Mouse (Mus musculus): ENCODE results near the gene Actc1. TPM values are rescaled to one million over a fixed set of nuclear protein-coding genes. Genes with fewer than 3 reads are reported as not detected.

Gene Actc1
- polyA plus RNA-seq, 1 experiment, result 2.8 TPM

DNA sequence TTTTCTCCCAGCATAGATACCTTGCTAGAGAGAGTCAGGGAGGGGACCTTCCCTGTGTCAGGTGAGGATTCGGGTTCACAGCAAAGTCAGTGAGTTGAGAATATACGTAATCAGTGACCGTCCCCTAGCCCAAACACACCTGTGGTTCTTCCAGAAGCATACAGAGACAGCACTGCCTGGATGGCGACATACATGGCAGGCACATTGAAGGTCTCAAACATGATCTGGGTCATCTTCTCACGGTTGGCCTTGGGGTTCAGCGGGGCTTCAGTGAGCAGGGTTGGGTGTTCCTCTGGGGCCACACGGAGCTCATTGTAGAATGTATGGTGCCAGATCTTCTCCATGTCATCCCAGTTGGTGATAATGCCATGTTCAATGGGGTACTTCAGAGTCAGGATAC is 3.2 kb downstream of the Actc1 start:
- DNase-seq (ENCODE audit: low read depth), result no peak

DNA sequence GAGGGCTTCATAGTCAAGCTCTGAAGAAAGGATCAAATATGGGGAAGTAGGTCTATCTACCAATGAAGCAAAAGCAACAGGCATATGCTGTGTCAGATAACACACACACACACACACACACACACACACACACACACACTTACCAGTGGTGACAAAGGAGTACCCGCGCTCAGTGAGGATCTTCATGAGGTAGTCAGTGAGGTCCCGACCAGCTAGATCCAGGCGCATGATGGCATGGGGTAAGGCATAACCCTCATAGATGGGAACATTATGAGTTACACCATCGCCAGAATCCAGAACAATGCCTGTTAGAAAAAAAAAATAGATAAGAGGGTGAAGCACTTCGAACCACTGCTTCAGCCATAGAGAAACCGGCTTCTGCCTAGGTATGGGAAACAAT is 4.0 kb downstream of the Actc1 start:
- no peak for DNase-seq (ENCODE audit: low read depth)

DNA sequence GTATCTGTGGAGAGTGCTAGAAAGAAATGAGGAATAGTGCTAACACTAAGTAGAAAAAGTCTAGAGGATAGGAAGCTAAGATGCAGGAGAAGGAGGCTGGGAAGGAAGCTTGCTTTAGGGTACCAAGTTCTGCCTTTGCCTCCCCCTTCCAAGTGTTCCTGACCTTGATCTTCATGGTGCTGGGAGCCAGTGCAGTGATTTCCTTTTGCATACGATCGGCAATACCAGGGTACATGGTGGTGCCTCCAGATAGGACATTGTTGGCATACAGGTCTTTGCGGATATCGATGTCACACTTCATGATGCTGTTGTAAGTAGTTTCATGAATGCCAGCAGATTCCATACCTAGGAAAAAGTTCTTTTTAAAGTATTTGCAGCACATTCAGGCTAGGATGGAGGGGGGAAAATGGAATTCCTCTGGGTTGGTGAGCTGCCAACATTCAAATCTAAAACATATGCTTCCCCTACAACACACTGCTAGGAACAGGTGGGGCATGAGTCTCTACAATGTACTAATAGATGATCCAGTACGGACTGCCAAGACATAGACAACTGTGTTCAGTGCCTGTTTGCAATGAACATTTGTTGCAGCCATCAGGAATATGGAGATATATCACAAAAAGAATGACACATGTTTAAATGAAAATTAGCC is 5.3 kb downstream of the Actc1 start:
- DNase-seq (ENCODE audit: low read depth), result no peak

DNA sequence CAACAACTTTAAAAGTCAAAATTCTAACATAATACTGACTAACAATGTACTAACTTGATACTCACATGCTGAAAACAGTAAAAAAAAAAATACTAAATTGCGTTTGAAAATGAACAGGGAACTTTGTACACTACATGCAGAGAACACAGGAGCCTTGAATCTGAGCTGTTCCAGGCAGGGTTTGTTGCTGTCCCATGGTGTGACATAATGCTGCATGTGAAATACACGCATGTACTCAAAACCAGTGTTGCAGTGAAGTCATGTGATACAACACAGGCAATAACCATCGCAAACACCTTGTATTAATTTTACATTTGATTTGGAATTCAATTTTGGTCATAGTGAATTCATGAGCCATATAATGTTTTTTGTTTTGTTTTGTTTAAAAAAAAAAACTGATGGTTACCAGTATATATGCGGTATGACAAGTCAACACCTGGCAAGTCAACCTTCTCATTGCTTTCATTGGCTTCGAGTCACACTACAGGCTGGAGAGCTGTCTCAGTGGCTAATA is 7.1 kb downstream of the Actc1 start:
- no peak for DNase-seq (ENCODE audit: low read depth)

DNA sequence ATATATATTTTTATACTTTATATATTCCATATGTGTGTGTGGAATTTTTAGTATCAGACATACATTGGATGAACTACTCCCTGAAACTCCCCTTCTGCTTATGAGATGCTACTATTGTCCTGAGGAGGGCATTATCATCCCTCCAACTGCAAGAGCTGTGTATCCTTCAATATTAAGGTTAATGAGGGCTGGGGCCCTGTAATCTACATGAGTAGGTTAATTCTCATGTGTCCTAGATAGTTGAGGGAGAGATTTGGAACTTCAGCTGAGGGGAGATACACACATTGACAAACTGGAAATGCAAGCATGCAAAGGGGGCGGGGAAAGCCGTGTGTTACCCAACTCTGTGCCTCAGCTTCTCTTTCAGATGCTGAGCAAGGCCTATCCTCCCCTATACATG is 15.4 kb downstream of the Actc1 start:
- DNase-seq (ENCODE audit: low read depth), result no peak

DNA sequence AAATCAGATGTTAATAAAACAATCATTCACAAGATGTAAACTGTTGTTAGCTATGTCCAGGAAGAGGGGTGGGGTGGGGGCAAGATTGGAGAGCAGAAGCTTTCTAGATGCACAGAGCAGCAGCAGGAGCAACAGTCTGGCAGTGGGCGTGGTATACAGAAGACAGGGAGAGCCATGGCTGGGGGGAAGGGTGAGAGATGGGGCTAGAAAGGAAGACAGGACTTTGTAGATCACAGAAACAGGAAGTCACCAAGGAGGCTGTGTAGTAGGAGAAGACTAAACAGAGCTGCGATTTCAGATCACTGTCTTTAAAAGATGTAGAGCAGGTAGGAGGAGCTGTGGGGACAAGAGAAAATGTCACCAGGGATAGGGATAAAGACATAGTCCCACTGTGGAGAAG is 21.1 kb downstream of the Actc1 start:
- no peak for DNase-seq (ENCODE audit: low read depth)

DNA sequence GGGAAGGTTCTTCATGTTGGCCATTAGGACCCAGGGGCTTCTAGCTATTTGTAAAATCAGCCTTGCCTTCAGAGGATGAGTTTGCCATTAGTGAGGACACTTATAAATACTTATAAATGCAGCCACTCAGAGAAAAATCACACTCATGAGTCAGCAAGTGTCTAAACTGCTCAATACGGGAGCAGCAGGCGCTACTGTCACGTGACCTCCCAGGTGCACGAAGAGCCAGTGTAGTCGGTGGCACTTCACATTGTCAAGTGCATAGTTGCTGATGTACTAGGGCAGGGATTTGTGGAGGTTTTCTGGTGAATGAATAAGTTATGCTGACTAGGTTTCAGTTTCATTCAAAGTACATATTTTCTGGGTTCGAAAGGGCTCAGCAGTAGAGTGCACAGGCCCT is 30.0 kb downstream of the Actc1 start:
- DNase-seq (ENCODE audit: low read depth), result no peak

DNA sequence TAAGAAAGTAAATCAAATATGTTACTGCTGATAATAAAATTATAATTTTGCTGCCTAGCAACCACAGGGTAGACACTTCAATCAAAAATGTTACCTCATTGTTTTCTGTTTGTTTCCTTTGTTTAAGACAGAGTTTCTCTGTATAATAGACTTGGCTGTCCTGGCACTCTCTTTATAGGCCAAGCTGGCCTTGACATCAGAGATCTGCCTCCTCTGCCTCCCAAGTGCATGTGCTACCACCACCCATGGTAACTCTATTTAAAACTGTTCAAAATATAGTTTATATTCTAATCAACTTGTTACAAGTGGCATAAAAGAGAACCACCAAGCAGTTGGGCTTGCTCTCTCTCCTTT is 33.2 kb downstream of the Actc1 start:
- no peak for DNase-seq (ENCODE audit: low read depth)

DNA sequence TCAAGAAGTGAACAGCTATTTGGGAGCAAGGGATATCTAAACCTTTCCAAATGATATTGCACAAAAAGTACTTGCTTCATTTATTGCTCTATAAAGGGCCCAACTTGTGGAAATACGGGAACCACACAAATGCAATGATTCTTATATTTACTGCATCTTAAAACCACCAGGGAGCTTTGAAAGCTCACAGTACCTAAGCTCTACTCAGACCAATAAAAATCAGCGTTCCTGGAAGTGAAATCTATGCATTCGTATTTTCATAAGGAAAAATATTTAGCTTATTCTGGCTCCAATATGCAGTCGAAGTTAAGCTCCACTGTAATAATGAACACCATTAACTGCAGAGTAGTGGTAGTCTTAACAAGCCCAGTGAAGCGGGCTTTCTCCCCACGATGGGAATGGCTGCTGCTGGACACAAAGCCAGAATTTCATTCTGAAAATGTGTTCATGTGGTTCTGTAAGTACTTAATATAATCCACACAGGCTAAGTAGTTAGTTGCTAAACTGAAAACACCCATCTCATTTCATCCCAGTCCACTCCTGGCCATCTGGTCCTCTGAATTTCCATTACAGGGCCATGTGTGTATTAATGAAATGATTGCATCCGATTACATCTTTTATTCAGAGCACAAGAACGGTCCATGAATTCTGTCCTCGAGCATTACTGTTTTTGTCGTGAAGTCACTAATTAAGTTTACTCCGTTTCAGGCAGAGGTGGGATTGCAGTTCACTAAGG is 33.7 kb downstream of the Actc1 start:
- no peak for DNase-seq (ENCODE audit: low read depth)

DNA sequence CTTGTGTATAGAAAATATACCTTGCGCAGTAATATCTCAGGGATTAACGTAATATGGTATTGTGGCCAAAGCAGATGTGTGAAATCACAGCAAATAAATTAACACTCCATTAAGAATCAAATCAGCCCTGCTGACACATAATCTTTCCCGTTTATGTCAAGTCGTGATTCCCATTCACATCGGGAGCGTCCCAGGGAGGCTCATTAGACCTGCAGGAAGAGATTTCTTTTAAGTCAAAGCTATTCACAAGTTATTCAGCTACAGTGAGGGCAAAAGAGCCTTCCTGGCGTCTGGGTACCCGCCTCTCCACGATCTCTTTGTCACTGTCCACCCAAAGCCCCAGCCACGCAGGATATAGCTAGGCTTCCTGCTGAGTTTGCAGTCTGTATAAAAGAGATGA is 35.2 kb downstream of the Actc1 start:
- DNase-seq (ENCODE audit: low read depth), result no peak

DNA sequence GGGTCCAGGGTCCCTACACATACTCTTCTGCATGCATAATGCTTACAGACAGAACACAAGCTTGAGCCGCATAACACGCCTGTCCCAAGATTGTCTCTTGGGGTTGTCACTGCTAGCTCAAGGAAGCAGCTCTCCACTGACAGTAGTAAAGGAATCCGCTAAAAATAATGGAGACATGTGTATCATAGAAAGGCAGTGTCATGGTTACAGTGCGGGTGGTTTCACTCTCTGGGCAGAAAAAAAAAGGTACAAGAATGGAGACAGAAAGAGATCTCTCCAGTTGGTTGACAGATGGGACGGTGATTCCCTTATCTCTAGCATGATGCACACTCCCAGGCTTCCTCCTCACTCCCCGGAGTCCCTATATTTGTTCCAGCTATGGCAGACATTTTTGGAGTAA is 38.5 kb downstream of the Actc1 start:
- DNase-seq (ENCODE audit: low read depth), result no peak

DNA sequence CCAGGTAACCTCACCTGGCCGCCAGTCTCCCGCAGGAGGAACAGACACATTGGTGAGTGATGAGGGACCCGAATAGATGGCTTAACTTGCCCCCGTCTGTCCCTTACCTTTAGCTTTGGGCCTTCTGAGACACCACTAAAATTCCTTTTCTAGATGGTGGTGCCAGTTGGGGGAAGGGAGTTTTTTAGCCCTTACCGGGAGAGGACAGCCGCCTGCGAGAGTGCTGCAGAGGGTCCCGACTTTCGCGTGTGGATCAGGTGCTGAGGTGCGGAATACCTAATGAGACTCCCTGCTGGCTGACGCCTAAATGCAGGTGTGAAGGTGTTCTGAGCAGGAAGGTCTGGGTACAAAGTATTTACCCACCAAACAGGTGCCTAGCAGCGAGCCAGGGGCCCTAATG is 39.5 kb downstream of the Actc1 start:
- no peak for DNase-seq (ENCODE audit: low read depth)

DNA sequence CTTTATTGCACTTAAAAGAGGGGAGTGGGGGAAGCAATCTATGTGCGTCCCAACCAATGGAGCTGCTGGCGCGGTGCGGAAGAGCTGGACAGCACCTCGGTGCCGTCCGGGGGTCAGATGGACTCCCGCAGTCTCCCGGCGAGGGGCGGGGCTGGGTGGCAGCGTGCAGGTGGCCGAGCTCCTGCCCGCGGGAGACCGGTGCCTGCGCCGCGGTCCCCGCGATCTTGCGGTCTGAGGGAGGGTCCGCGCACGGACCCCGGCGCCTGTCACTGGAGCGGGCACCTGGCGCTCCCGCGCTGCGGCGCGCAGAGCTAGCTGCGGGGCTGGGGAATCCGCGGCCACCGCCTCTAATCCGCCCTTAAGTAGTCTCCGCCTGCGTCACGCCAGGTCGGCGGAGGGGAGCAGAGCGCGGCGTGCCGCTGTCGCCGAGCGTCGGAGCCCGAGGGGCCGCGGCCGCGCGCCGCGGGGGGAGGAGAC is 40.0 kb downstream of the Actc1 start, which contains the start of gene Gjd2:
TSS of gene Gjd2 (minus strand) at position 325 of the 477 bp plus-strand sequence.
- DNase-seq (ENCODE audit: low read depth), result no peak

DNA sequence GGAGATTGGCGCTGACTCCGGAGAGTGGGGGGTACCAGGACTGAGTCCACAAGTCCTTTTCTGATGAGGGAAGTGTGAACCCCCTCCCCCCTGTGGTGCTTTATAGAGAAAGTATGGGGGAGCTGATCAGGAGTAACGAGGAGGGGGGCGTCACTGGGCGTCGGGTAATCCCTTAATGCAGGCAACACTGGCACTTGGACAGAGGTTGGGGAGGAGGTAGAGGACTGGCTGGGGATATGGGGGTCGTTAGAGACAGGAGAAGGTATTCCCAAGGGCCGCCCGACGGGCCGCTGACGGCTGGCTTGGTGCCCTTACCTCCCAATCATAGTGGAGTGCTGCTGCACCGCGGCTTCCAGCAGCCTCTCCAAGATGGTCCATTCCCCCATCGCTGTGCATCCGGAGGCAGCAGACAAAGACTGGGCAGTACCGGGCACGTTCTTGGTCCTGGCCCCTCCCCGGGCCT is 40.6 kb downstream of the Actc1 start:
- no peak for DNase-seq (ENCODE audit: low read depth)

DNA sequence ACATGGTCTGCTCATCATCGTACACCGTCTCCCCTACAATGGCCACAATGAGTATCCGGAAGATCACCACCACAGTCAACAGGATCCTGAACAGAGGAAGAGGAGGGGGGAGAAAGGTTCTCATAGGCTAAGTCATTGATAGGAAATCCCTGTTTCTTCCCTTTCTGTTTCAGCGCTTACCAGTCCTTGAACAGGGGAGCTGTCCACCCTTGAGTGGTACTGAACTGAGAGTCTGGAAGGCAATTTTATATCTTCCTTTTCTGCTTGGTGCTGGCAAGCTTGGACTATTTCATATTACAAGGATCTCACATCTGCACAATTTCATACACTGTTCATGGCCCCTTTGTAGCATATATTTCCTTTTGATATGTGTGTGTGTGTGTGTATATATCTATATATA is 41.5 kb downstream of the Actc1 start:
- DNase-seq (ENCODE audit: low read depth), result no peak

DNA sequence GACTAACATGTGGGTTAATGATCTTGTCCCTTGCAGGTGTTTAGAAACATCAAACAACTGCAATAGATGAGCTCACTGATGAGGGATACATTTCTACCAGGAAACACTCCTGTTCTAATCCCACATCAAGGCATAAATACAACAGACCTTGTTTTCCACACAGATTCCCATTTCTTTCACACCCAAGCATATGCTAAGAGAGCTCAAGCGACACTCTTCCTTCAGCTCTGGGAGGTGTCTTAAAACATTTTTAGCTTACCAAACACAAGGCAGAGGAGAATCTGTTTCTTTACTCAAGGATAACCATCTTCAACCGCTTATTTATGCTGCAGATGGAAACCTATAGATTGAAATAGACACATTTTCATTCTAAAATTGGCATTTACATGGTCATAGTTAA is 45.0 kb downstream of the Actc1 start:
- DNase-seq (ENCODE audit: low read depth), result no peak

DNA sequence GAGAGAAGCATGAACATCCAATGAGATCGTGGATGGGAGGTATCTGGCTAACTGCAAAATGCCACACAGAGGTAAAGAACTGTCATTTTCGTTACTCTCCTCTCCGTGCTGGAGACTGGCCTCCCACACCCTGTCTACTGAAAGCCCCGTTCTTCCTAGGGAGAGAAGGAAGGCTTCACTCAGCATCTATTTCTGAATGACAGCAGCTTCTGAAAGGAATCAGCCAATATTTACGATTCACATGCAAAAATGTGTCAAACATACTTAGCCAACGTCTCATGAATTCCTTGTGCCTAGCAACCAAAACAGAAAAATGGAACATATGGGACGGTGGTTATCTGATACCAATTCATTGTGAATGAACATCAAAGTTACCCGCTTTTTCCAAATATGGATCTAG is 55.9 kb downstream of the Actc1 start:
- DNase-seq (ENCODE audit: low read depth), result no peak

Other genes starting within 250 kb of the Actc1 start
- 3.4 and 3.9 TPM in 2 replicates for gene Scg5, start 224.4 kb downstream of the Actc1 start, polyA plus RNA-seq (2012; rRNA removed)
- gene Arhgap11a, start 204.9 kb downstream of the Actc1 start, polyA plus RNA-seq (2012; rRNA removed), result 2.5 and 3.7 TPM in 2 replicates
- not detected in 2 replicates for gene Gjd2, start 39.9 kb downstream of the Actc1 start, polyA plus RNA-seq (2012; rRNA removed)
- 16.6 and 19.4 TPM in 2 replicates for gene Aqr, start 133.5 kb upstream of the Actc1 start, polyA plus RNA-seq (2012; rRNA removed)
- 1.5 and 1.7 TPM in 2 replicates for gene Zfp770, start 147.9 kb upstream of the Actc1 start, polyA plus RNA-seq (2012; rRNA removed)

All from gonadal fat pad, adult 2 months (tissue).